Mouse (Mus musculus) heart, postnatal 0 days (tissue): ENCODE results near the gene Trio.

ENCODE experiments used
- CTCF ChIP-seq: IDR thresholded peaks from 2 replicates; pipeline ENCODE4 v1.5.1; 2016; ENCODE audit warnings: antibody characterized with exemption, control low read depth, low read depth
- EP300 ChIP-seq: IDR thresholded peaks from 2 replicates; pipeline ENCODE4 v1.6.1; 2016; ENCODE audit warnings: antibody characterized with exemption, low read depth

- TF ChIP-seq EP300 (no peak), CTCF (peak; percentile 61)
These were observed 174.7 kb downstream of the Trio start for GRCm38 (mm10) chr15:27850904-27851303.
